Mouse (Mus musculus) left cerebral cortex, postnatal 36 days (tissue): Measurements from ENCODE around the gene Il17a. TPM values are rescaled to one million over a fixed set of nuclear protein-coding genes. Genes with fewer than 3 reads are reported as not detected.

Experiments used
- microRNA-seq: library from miRNA; unstranded; fragments of <30 nt; microRNA quantifications from one replicate; pipeline ENCODE4 v1.2.0, GENCODE M21; 2022
- total RNA-seq, 2 experiments: library from RNA; stranded (reverse); gene quantifications; 2 replicates each; pipeline ENCODE4 v1.2.3; 2021

Il17a gene
- total RNA-seq, 2 experiments from 2014 or later: not detected

Small RNAs within 50 kb of the gene (microRNA-seq; reads per million reads assigned to microRNA genes)
- not detected for gene Mir133b

Other genes with a start within 250 kb of the Il17a start
- under 1 TPM; 0.02 to 0.07 TPM for gene Pkhd1, start 112.8 kb upstream of the Il17a start, total RNA-seq
- under 1 TPM in 1 of 2 experiments, not detected in 1; 0.43 TPM for gene Il17f, start 59.7 kb downstream of the Il17a start, total RNA-seq
- gene Mcm3, start 89.4 kb downstream of the Il17a start, total RNA-seq: 1 to 10 TPM; 1.9 to 3.3 TPM
- gene Paqr8, start 159.7 kb downstream of the Il17a start, total RNA-seq: 100 to 1,000 TPM; 123 to 125 TPM
- gene Efhc1, start 220.7 kb downstream of the Il17a start, total RNA-seq: 1 to 10 TPM; 1.6 TPM